Mouse (Mus musculus): Measurements from ENCODE around the gene Gm572.

GRCm38 (mm10) chr4:148656691-148657258, 13.7 kb downstream of the Gm572 start:
- TF ChIP-seq EP300 (IDR thresholded peaks at IDR 0.05; ENCODE audit: low read depth): no peak
- TF ChIP-seq CTCF (IDR thresholded peaks at IDR 0.05; ENCODE audit: low read depth): no peak

Data from heart, postnatal 0 days (tissue).